Mouse (Mus musculus) natural killer cell, adult 2 months (primary cell): ENCODE results near the gene Taar7a.

Source experiments
- DNase-seq, 2 experiments: peaks; one replicate each; pipeline ENCODE4 v3.0.0; 2022; ENCODE audit warnings: low spot score in 2 of 2

Taar7a gene

GRCm38 (mm10) chr10:23948026-23948425, 45.3 kb downstream of the Taar7a start:
- no peak for DNase-seq

DNA sequence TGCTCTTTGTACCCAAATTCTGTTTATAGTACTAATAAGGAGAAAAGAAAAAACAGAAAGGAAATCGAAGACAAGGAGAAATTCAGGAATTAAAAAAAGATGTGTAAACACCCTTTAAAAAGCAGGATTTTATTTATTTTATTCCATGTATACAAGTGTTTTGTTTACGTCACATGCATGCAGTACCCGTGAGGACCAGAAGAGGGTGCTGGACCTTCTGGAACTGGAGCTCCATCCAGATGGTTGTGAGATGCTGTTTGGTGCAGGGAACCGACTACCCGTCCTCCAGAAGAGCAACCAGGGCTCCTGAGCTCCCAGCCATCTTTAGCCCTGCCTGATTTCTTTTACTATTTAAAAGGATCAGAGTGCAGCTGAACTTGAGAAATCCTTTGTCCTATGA, 50.8 kb downstream of the Taar7a start:
- peak in 1 of 2 experiments; percentile 8 for DNase-seq
